Mouse (Mus musculus) cerebellum, adult 18-20 months (tissue): ENCODE measurements around the gene Lyz2.
"Not testable (repeated sequence)": the region's sequence is repeated elsewhere in the genome, so short reads cannot be mapped to it uniquely, and the experiment has no call there.

Experiments used
- DNase-seq, 2 experiments: peaks; one replicate each; pipeline ENCODE4 v3.0.0; 2021

The Lyz2 gene

GRCm38 (mm10) chr10:117284578-117285520, 2.7 kb upstream of the Lyz2 start:
- no peak for DNase-seq

- no peak for DNase-seq
These were observed 1.9 kb upstream of the Lyz2 start for GRCm38 (mm10) chr10:117283871-117284577.

- not testable (repeated sequence) for DNase-seq
These were observed 1.1 kb upstream of the Lyz2 start for GRCm38 (mm10) chr10:117283196-117283595.

- no peak for DNase-seq
These were observed 430 bp upstream of the Lyz2 start for GRCm38 (mm10) chr10:117282551-117282950.

GRCm38 (mm10) chr10:117281381-117281920, 670 bp downstream of the Lyz2 start:
- no peak for DNase-seq

- DNase-seq, result no peak
These were observed 2.1 kb downstream of the Lyz2 start for GRCm38 (mm10) chr10:117280000-117280399.

GRCm38 (mm10) chr10:117278510-117278909, 3.6 kb downstream of the Lyz2 start:
- DNase-seq, result not testable (repeated sequence)

GRCm38 (mm10) chr10:117277779-117278178, 4.3 kb downstream of the Lyz2 start:
- DNase-seq, result not testable (repeated sequence)

GRCm38 (mm10) chr10:117275681-117276369, 6.3 kb downstream of the Lyz2 start:
- DNase-seq, result no peak

- not testable (repeated sequence) for DNase-seq
These were observed 7.5 kb downstream of the Lyz2 start for GRCm38 (mm10) chr10:117274645-117275044.

GRCm38 (mm10) chr10:117272023-117272422, 10.1 kb downstream of the Lyz2 start:
- DNase-seq, result no peak

- no peak for DNase-seq
These were observed 22.3 kb downstream of the Lyz2 start for GRCm38 (mm10) chr10:117259870-117260269.

GRCm38 (mm10) chr10:117238603-117239002, 43.5 kb downstream of the Lyz2 start, which contains the start of gene 9530003J23Rik:
9530003J23Rik (minus strand) TSS chr10:117238703.
- DNase-seq, result no peak

GRCm38 (mm10) chr10:117235866-117236265, 46.3 kb downstream of the Lyz2 start:
- no peak for DNase-seq

GRCm38 (mm10) chr10:117234825-117235224, 47.3 kb downstream of the Lyz2 start:
- DNase-seq, result no peak

GRCm38 (mm10) chr10:117229826-117230225, 52.3 kb downstream of the Lyz2 start:
- DNase-seq, result peak in 1 of 2 experiments; percentile 26
